Mouse (Mus musculus): ENCODE data around the gene Ccdc85c. TPM values are rescaled to one million over a fixed set of nuclear protein-coding genes. Genes with fewer than 3 reads are reported as not detected.

Gene Ccdc85c
- total RNA-seq (2021) = 10 to 100 TPM; 32.8 to 34.4 TPM

DNA sequence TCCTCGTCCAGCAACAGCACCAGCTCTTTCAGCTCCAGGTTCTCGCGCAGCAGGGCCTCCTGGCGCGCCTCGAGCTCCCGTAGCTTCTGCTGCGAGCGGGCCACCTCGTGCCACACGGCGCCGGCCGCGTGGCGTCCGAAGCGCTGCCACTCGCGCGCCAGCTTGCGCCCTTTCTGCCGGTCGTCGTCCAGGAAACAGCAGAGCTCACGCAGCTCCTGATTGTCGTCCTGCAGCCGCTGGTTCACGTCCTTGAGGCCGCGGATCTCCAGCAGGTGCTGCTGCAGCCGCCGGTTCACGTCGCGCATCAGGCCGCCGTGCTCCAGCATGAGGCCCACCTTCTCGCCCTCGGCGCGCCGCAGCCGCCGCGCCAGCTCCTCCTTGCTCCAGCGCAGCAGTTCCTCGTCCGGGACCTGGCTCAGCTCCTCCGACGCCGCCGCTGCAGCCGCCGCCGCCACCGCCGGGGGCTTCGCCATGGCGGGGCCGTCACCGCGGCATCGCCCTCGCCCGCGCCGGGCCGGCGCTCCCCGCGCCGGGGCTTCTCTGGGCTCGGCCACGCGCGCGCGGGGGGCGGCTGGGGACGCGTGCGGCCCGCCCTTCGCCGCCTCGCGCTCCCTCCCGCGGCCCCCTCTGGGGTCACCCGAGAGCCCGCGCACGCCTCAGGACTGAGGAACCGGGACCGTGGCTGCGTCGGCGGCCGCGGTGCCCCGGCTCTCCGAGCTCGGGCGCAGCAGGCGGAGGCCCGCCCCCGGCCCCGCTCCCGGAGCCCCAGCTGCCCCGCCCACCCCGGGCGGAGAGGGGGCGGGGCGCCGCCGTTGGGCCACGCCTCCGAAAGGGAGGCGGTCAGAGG lies at the start of gene Ccdc85c:
Gene Ccdc85c (minus strand): TSS at position 765 of the 847 bp plus-strand sequence.
- peak; percentile 65 for DNase-seq

DNA sequence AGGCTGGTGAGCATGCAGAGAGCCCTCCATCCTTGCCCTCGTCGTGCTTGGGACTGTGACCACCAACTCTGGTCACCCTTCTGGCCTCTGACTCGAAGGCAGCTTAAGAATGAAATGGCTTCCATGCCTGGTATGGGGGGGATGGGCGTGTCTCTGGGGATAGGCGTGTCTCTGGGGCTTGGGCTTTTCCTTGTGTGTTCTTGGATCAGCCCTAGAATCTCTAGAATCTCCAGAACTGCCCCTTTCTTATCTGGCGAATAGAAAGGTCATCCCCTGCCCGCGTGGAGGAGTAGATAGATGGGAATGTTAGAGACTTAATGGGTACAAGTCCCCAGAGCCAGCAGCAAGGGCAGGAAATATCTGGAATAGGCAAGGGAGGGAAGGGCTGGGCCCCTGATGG lies 44.9 kb upstream of the Ccdc85c start:
- DNase-seq = no peak
- intact Hi-C loops (cut with DNase I) = no loop called here

More for the DNA sequence above, at the start of gene Ccdc85c:
- intact Hi-C loops (cut with DNase I) = loop anchor here (2.0 kb wide), 1 partner anchor 38 kb away; no protein-coding TSS in a partner anchor

DNA sequence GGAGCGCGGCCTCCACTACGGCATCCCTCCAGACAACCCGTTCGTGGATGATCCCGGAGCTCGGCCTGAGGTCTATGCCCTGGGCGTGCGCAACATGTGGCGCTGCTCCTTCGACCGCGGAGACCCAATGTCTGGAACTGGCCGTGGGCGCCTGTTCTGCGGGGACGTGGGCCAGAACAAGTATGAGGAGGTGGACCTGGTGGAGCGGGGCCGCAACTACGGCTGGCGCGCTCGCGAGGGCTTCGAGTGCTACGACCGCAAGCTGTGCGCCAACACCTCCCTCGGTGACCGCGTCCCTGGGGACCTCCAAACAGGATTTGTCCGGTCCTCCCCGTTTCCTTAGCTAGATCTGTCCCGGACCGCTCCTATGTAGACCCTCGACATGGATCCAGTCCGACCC lies 43.3 kb upstream of the Ccdc85c start:
- intact Hi-C loops (cut with DNase I) = no loop called here
- DNase-seq = no peak

DNA sequence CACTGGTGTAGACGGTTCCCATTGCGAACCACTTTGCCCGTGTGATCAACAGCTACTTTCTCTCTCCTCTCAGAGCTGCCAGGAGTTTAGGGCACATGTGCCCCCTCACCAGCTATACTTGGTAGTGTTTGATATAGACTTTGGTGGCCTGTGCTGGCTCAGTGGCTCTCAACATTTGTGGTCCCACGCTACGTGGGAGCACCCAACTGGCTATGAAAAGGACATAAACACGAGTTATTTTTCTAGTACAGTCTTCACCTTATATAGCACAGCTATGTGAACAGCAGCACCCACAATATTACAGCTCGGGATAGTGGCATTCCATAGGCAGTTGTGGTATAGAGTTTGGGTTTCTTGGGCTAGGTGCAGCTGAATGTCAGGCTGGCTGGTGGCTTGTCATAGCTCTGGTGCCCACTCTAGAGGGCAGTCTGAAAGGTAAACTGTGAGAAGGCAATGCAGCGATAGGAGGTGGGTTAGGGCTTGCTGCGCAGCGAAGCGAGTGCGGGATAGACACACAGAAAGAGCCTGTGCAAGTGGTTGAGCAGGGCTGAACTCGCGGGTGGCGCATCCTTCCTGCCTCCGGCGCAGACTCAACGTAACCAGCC lies 42.7 kb upstream of the Ccdc85c start:
- intact Hi-C loops (cut with DNase I) = no loop called here
- no peak for DNase-seq

DNA sequence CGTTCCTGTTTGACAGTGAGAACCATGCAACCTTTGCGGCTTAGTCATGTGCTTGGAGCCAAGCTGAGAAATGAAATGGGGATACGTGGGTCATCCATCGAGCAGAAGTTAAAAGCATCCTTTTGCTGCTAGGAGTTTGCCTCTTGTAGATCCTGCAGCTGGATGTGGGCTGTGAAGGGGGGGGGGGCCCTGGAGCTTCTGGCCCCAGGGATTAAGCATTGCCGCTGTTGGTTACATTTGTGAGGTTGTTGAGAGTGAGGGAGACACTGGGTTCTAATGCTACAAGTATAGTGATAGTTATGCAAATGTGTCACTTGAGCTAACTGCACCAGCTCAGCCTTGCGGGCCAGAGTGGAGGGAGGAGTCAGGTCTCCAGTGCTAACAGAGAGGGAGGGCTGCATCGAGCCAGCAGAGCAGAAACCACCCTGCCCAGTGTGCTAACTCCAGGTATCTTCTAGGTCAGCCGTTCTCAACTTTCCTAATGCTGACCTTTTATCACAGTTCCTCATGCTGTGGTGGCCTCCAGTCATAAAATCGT lies 42.0 kb upstream of the Ccdc85c start:
- DNase-seq = no peak

DNA sequence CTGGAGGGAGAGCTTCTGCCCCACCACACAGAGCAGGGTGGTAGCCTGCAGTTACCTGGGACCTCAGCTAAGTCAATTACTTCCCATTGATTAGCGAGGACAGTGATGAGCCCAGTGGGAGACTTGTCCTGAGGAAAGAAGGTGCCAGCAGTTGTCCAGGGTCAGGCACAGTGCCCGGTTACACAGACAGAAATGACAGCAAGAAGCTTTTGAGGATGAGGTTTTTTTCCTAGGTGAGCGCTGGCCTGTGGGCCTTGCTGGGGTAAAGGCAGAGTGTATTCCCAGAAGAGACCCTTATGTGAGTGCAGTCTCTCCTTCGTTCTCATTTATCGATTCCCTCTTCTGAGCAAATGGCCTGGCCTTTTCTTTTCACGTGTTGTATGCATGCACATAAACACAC lies 41.4 kb upstream of the Ccdc85c start:
- intact Hi-C loops (cut with DNase I) = no loop called here
- no peak for DNase-seq

More for the DNA sequence above, 42.0 kb upstream of the Ccdc85c start:
- intact Hi-C loops (cut with DNase I) = no loop called here

DNA sequence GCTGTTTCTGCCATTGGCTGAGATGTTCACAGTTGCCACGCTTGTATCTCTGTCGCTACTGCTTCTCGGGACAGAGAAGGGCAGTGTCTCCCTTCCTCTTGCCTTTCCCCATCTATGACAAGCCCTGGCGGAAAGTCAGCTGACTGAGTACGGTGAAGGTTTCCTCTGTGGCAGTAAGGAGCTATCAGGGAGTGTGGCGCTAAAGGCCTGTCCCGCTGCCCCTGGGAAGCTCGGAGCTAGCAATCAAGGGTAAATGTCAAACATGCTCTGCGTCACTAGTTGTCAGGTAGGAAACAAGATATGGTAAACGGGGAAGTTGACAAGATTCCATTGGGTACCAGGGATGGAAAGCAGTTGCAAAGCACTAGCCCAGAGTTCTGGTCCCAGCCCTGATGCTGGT lies 40.6 kb upstream of the Ccdc85c start:
- intact Hi-C loops (cut with DNase I) = no loop called here
- DNase-seq = no peak

DNA sequence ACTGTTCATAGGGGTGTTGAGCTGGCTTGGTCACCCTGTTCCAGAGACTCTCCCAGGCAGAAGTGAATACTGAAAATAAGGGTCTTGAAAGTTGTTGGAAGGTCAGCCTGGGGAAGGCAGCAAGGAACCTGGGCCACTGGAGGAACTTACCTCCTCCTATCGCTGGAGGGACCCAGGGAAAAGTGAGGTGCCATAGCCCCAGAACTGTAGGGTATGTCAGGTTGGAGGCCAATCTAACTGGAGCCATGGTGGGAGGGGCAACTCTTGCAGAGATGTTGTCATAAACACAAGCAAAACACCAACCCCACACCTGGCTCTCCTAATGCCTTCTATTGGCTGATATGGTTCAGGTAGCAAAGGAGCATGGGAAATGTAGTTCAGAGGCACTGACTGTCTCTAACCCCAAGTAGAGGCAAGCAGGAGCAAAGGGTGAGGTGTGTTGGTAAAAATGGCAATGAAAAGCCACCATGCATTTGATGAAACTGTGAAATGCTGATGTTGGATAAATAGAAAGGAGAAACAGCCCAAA lies 38.1 kb upstream of the Ccdc85c start:
- intact Hi-C loops (cut with DNase I) = no loop called here
- DNase-seq = no peak

DNA sequence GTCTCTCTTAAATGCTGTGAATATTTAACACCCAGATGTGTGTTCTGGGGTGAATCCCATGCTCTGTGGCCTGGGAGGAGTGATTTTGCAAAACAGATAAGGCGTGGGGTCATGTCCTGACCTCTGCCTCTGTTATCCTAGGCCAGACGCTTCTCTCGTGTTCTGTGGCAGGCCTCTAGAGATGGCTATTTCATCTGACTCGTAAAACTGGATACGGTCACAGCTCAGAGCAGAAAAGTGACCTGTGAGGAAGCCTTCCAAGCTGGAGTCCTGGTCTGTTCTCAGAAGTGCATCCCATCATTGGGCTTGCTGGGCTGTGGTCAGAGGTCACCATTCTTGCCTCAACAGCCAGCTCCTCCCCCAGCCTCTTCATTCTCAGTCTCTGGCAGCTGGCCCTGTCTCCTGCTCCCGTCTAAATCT lies 37.2 kb upstream of the Ccdc85c start:
- no peak for DNase-seq
- intact Hi-C loops (cut with DNase I) = no loop called here

DNA sequence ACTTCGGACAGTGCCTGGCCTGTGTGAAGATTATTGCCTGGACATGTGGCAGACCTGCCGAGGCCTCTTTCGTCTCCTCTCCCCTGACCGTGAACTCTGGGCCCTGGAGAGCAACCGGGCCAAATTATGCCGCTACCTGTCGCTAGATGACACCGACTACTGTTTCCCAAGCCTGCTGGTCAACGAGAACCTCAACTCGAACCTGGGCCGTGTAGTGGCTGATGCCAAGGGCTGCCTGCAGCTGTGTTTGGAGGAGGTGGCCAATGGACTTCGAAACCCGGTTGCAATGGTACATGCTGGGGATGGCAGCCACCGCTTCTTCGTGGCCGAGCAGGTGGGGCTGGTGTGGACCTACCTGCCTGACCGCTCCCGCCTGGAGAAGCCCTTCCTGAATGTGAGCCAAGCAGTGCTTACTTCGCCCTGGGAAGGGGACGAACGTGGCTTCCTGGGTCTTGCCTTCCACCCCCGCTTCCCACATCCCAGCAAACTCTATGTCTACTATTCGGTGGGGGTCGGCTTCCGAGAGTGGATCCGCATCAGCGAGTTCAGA lies 36.6 kb upstream of the Ccdc85c start:
- intact Hi-C loops (cut with DNase I) = no loop called here
- no peak for DNase-seq

DNA sequence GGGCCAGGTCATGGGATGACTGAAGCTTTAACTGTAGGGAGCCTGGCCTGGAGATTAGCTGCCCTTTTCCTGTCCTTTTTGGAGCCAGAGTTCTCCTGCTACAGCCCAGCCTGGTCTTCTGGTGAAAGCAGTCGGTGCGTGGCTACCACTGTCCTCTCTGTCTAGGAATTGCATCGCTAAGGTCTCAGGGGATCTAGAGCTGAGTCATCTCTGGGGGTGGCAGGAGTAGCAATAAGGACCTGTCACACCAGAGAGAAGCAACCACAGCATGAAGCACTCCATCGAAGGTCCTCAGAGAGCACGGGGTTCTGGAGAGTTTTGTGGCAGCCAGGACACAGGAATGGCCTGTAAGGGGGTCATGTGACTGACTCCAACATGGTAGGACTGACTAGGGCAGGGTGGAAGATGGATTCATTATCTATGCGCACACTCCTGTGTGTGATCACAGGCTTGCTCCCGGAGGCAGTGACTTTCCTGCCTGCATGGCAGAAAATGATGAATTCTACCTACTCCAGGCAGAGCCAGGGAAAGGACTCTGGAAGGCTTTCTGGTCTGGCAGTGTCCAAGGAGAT lies 35.3 kb upstream of the Ccdc85c start:
- DNase-seq = no peak

DNA sequence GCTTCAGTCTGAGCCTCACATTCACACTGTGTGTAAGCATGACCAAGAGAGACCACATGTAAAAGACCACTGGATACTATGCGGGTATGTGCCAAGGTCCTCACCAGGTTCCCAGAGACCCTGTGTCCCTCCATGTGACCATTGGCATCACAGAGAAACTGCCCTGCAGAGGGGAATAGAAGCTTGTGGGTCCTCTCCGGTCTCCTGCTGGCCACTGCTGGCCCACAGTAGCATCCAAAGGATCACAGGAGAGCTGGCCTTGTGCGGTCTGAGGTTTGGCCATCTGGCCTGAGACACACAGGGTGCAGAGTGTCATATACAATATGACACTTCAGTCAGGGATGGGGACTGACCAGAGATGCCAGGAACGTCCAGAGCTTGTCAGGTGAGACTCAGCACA lies 34.8 kb upstream of the Ccdc85c start:
- DNase-seq = no peak
- intact Hi-C loops (cut with DNase I) = no loop called here

More for the DNA sequence above, 35.3 kb upstream of the Ccdc85c start:
- intact Hi-C loops (cut with DNase I) = no loop called here

DNA sequence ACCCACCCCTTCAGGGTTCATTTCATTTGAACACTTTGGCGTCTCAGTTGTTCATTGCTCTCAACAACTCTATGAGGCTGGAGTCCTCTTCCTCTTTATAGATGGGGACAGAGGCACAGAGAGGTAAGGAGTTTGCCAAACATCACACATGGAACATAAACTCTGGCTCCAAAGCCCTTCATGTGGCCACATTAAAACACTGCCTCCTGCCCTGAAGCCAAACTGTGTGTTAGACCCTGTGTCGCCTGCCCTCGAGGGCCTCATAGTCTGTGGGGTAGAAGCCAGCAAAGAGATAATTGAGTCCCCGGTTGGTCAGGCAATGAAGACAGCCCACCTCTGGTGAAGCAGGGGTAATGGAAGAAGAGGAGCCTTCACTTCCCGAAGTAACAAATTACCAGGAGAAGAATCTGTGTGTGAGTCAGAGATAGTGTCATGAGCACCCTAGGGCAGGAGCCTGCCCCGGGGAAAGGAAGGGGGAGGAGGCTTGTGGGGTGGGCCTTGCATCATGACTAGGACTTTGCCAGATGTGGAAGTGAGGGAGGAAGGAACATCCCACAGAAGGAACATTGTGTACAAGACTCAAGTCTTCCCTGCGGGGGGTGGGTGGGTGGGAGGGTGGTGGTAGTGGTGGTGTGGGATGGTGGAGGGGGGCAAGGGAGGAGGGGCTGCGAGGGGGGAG lies 34.0 kb upstream of the Ccdc85c start:
- intact Hi-C loops (cut with DNase I) = no loop called here
- peak; percentile 43 to 57 for DNase-seq

DNA sequence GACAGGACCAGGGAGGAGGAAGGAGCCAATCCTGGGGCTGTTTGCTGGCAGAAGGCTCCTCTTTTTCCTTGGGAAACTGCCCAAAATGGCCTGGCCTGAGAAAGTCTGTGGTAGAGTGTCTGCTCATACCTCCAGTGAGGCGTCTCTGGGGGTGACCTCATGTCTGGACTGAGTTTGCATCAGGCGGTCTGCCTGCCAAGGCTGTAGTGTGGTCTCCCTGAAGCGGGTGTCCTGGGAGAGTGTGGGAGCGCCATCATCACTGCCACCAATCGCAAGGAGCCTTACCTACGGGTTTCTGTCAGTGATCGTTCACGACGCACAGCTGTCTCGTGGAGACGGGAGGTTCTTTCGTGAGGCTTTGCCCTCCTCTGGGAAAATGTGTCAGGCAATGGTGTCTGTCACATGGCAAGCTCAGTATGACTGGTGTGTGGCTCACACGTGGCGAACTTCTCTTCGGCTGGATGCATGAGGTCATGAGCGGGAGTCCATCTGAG lies 33.2 kb upstream of the Ccdc85c start:
- DNase-seq = peak; percentile 75 to 81
- intact Hi-C loops (cut with DNase I) = no loop called here

DNA sequence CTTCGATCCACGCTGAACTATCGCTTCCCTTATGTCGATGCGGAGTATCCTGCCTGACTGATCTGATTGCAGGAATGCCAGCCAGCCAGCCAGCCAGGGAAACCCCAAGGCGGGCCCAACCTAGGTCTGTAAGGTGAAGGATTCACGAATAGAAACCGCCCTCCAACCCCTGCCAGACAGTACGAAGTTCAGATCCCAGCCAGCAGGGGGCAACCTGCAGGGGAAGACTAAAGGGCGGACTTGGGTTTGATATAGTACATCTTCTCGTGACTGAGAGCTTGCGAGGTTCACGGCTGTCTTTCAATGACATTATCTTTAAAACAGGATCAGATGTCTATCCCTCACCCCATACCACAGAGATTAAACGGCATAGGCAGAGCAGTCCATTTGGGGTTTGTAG lies 32.3 kb upstream of the Ccdc85c start:
- peak; percentile 54 to 77 for DNase-seq
- intact Hi-C loops (cut with DNase I) = no loop called here

DNA sequence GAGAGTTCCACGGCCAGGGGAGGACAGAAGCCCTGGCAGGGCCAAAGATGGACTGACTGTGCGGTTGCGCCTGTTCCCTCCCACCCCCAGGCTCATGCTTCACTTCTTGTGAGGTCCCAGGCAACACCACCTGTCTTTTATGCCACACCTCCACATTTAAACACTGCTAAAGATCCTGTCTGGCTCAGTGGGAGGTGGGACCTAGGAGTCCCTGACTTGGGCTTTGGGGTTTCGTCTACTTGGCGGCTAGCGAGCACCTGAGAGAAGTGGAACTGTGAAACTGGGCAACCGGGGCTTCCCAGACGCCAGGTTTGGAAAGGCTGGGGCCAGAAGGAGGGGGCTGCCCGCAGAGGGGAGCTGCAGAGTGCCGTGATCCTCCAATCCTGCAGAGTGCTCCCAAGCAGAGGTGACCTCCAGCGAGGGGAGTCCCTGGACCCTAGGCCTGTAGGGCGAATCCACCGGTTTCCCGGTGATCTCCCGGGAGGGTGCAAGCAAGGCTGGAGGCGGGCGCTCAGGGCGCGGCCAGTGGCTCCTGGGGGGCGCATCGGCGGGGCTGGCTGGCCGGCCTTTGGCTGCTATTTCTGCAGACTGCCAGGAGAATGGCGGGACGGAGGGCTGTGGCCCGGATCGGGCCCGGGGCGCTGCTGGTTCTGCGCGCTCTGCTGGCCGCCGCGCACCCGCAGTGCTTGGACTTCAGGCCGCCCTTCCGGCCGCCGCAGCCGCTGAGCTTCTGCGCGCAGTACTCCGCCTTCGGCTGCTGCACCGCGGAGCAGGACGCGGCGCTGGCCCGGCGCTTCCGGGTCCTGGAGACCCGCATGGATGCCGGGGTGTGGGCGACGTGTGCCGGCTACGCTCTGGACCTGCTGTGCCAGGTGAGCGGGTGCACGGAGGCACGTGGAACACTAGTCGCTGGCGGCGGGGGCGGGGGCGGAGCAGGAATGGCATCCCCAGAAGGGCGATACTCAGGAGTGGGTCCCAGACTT lies 30.9 kb upstream of the Ccdc85c start, which contains the start of gene Hhipl1:
Gene Hhipl1 (plus strand): TSS at position 459 of the 983 bp plus-strand sequence.
- intact Hi-C loops (cut with DNase I) = no loop called here
- peak; percentile 57 to 66 for DNase-seq

DNA sequence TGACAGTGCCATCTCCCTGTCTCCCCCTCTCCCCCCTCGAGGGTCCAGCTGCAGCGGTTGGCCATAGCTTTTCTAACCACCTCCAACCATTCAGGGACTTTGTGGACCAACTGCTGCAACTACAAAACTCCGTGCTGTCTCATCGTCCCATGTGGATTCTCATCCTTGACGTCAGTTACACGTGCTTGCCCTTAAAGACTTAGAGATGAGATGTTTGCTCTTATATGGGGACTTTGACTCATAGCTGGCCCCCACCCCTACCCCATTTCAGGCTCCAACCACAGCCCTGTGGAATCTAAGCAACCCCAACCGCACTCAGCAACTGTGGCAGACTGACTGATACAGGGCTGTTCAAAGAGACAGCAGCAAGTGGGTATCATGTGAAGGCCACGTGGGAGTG lies 29.9 kb upstream of the Ccdc85c start:
- intact Hi-C loops (cut with DNase I) = no loop called here
- DNase-seq = no peak

DNA sequence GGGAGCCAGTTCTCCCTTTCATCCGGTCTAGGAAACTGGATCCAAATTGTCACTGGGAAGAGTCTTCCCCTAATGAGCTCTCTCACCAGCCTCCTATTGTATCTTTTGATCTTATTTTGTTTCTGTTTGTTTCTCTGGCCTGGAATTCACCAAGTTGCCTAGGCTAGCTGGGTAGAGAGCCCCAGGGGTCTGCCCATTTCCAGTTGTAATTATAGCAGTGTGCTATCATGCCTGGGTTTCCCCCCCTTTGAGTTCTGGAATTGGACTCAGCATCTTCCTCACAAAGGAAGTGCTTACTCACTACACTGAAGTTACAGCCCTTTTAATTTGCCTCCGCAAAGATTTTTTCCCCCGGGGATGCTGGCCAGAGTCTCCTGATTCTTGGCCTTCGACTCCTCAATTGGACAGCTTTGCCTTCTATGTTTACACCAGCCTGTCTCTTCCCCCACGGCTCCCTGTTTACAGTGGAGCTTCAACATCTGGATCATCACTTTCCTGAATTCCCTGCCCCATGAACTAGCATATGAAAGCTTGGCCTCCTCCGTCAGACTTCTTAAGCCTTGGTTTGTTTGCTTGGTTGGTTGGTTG lies 28.6 kb upstream of the Ccdc85c start:
- intact Hi-C loops (cut with DNase I) = no loop called here
- peak in 1 of 2 experiments; percentile 34 for DNase-seq

DNA sequence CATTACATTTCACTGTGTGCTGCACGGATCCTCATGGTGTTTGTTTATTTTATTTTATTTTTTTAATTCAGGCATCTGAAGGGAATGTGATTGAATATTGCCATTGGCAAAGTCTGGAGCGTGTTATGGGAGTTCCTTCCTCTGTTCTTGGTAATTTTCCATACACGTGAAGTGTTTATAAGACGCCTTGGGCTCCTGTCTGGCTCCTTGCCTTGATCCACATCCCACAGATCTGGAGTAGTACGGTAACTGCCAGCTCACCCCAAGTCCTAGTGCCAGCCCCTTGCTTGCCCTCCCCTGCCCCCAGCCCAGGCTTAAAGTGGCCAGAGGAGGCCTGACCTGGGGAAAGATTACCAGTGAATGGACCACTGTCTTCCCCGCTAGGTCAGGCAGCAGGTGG lies 25.8 kb upstream of the Ccdc85c start:
- intact Hi-C loops (cut with DNase I) = no loop called here
- no peak for DNase-seq
